Mouse (Mus musculus): ENCODE data around the gene Ppp1r3d. TPM values are rescaled to one million over a fixed set of nuclear protein-coding genes. Genes with fewer than 3 reads are reported as not detected.

The Ppp1r3d gene
- polyA plus RNA-seq, 1 experiment from 2014 or later = 3.3 TPM

DNA sequence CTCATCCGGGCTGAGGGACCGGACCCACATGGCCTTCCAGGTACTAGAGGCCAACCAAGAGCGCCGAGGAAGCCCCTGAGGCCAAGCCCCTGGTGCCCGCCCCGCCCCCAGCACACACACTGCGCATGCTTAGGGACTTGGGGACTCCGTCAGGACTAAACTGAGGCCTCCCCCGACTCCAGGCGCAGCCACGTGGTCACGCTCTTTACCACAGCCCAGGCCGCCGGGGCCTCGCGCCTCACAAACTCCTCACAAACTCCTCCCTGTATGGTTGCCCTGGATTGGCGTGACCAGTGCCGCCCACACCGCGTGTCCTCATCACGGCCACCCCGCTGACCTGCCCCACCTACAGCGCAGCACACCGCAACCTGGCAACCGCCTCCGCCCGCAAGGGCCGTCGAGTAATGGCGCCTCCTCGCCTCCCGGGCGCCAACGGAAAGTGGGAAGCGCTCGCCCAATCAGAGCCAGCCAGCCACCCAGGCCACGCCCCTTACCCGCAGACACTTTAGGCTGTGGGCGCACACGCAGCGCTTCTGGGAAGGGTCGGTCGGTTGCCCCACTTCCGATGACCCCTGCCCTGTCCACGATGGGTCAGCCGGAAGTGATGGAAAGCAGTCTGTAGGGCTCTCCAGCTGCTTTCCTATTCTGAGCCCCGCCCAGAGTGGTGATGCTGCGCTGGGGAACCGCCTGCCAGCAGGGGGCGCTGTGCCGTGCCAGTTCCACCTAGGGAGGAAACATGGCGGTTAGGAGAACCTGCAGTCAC lies 7.0 kb downstream of the Ppp1r3d start, which contains the start of gene Sycp2:
TSS of gene Sycp2 (minus strand) at position 633 of the 763 bp plus-strand sequence.
- H3K36me3 ChIP-seq (ENCODE audit: control insufficient read depth, insufficient read depth, low read length) = no peaks in the 10 kb centered on the region
- no peak within 1 kb of the TSS for H3K9ac ChIP-seq (ENCODE audit: low read length)
- H3K4me1 ChIP-seq (replicated peaks; ENCODE audit: control insufficient read depth, insufficient read depth) = no peaks in the 10 kb centered on the region
- H3K4me2 ChIP-seq (replicated peaks; ENCODE audit: low read depth) = no peak within 1 kb of the TSS
- ATAC-seq (ENCODE audit: low FRiP score, low TSS enrichment) (peak; percentile 60), DNase-seq (ENCODE audit: low spot score) (no peak)
- H3K4me3 ChIP-seq (ENCODE audit: low read depth, low read length) = no peak within 1 kb of the TSS
- 78% methylated on average over 52 of the region's 52 CpGs for WGBS
- no peaks in the 10 kb centered on the region for H3K9me3 ChIP-seq (ENCODE audit: control insufficient read depth, low read length)
- H3K27me3 ChIP-seq (ENCODE audit: control insufficient read depth, insufficient read depth, low read length) = no peaks in the 10 kb centered on the region
- no peak for TF ChIP-seq EP300 (optimal IDR thresholded peaks at IDR 0.05)
- peak; percentile 44 for TF ChIP-seq CTCF (IDR thresholded peaks at IDR 0.05; ENCODE audit: low read depth)
- no peak within 1 kb of the TSS for H3K27ac ChIP-seq (replicated peaks)

Other genes with a start within 250 kb of the Ppp1r3d start
- 0.02 TPM in 1 of 2 replicates, not detected in the other for gene Sycp2, start 6.8 kb downstream of the Ppp1r3d start, polyA plus RNA-seq (2015; fragmentation: Nextera tagmentation; extraction: Ambion mirVana)
- 2.9 and 3.6 TPM in 2 replicates for gene Fam217b, start 52 bp upstream of the Ppp1r3d start, polyA plus RNA-seq (2015; fragmentation: Nextera tagmentation; extraction: Ambion mirVana)
- 0.38 and 0.39 TPM in 2 replicates for gene Cdh26, start 16.1 kb upstream of the Ppp1r3d start, polyA plus RNA-seq (2015; fragmentation: Nextera tagmentation; extraction: Ambion mirVana)

Measured in stomach, postnatal 0 days (tissue).